Mouse (Mus musculus): ENCODE data around the gene Tmem211. TPM values are rescaled to one million over a fixed set of nuclear protein-coding genes. Genes with fewer than 3 reads are reported as not detected.

Tmem211 gene
- total and polyA plus RNA-seq, 3 experiments: not detected

GRCm38 (mm10) chr5:113286048-113286447, 59.3 kb downstream of the Tmem211 start:
- H3K36me3 ChIP-seq (ENCODE audit: control insufficient read depth in 1 of 2, insufficient read depth in 2 of 2, low read length in 2 of 2): no peaks in the 10 kb centered on the region
- H3K4me1 ChIP-seq (ENCODE audit: control insufficient read depth in 1 of 2, insufficient read depth in 2 of 2, low read length in 2 of 2): no peaks in the 10 kb centered on the region
- no peak overlapping the region for H3K9ac ChIP-seq (ENCODE audit: control insufficient read depth, low read depth, low read length, poor library complexity, severe bottlenecking)
- no peak for TF ChIP-seq GABPA (IDR thresholded peaks at IDR 0.05; ENCODE audit: low read depth, low read length)
- TF ChIP-seq ZKSCAN1 (IDR thresholded peaks at IDR 0.05; ENCODE audit: low read depth, low read length): no peak
- no peak for TF ChIP-seq CHD1 (IDR thresholded peaks at IDR 0.05; ENCODE audit: low read depth, low read length)
- no peak for TF ChIP-seq HCFC1 (IDR thresholded peaks at IDR 0.05; ENCODE audit: low read depth, low read length)
- TF ChIP-seq UBTF (IDR thresholded peaks at IDR 0.05; ENCODE audit: borderline replicate concordance, insufficient read depth, low read depth, low read length): no peak
- TF ChIP-seq SIN3A (IDR thresholded peaks at IDR 0.05; ENCODE audit: low read length): no peak
- DNase-seq (ENCODE audit: low read depth, low spot score): no peak
- no peak overlapping the region for H3K27ac ChIP-seq (ENCODE audit: control insufficient read depth, low read depth, low read length)
- H3K79me2 ChIP-seq (ENCODE audit: control insufficient read depth, insufficient read depth, low read length, poor library complexity): no peaks in the 10 kb centered on the region
- H3K4me3 ChIP-seq (ENCODE audit: control insufficient read depth in 1 of 2, insufficient read depth in 1 of 2, low read depth in 2 of 2, low read length in 2 of 2): no peak overlapping the region
- no peaks in the 10 kb centered on the region for H3K9me3 ChIP-seq (replicated peaks; ENCODE audit: insufficient read depth, low read length)
- H3K27me3 ChIP-seq (ENCODE audit: control insufficient read depth in 1 of 2, insufficient read depth in 2 of 2, low read length in 2 of 2): no peaks in the 10 kb centered on the region

GRCm38 (mm10) chr5:113286591-113287520, 60.1 kb downstream of the Tmem211 start:
- H3K27me3 ChIP-seq (ENCODE audit: control insufficient read depth in 1 of 2, insufficient read depth in 2 of 2, low read length in 2 of 2): no peaks in the 10 kb centered on the region
- no peak overlapping the region for H3K27ac ChIP-seq (ENCODE audit: control insufficient read depth, low read depth, low read length)
- H3K9me3 ChIP-seq (replicated peaks; ENCODE audit: insufficient read depth, low read length): no peaks in the 10 kb centered on the region
- H3K4me3 ChIP-seq (ENCODE audit: control insufficient read depth in 1 of 2, insufficient read depth in 1 of 2, low read depth in 2 of 2, low read length in 2 of 2): no peak overlapping the region
- no peaks in the 10 kb centered on the region for H3K79me2 ChIP-seq (ENCODE audit: control insufficient read depth, insufficient read depth, low read length, poor library complexity)
- TF ChIP-seq CTCF (IDR thresholded peaks at IDR 0.05 in 2 of 3, conservative IDR thresholded peaks at IDR 0.05 in 1 of 3; ENCODE audit: control insufficient read depth in 1 of 3, insufficient read depth in 1 of 3, low read depth in 2 of 3, low read length in 3 of 3, poor library complexity in 1 of 3, severe bottlenecking in 1 of 3): peak in 2 of 3 experiments; percentile 12 to 63; a peak in 4 of 6 replicates
- no peak for TF ChIP-seq BHLHE40 (IDR thresholded peaks at IDR 0.05; ENCODE audit: borderline replicate concordance, low read depth, low read length)
- TF ChIP-seq MYB (IDR thresholded peaks at IDR 0.05; ENCODE audit: low read depth, low read length): no peak
- TF ChIP-seq TBP (IDR thresholded peaks at IDR 0.05; ENCODE audit: low read depth, low read length): no peak
- no peak for TF ChIP-seq EP300 (IDR thresholded peaks at IDR 0.05; ENCODE audit: low read depth in 1 of 2, low read length in 2 of 2)
- TF ChIP-seq USF1 (IDR thresholded peaks at IDR 0.05; ENCODE audit: low read depth, low read length): no peak
- TF ChIP-seq E2F4 (IDR thresholded peaks at IDR 0.05; ENCODE audit: borderline replicate concordance, low read depth, low read length): no peak
- no peak for TF ChIP-seq CHD1 (IDR thresholded peaks at IDR 0.05; ENCODE audit: low read depth, low read length)
- no peaks in the 10 kb centered on the region for H3K4me1 ChIP-seq (ENCODE audit: control insufficient read depth in 1 of 2, insufficient read depth in 2 of 2, low read length in 2 of 2)
- H3K9ac ChIP-seq (ENCODE audit: control insufficient read depth, low read depth, low read length, poor library complexity, severe bottlenecking): no peak overlapping the region
- H3K36me3 ChIP-seq (ENCODE audit: control insufficient read depth in 1 of 2, insufficient read depth in 2 of 2, low read length in 2 of 2): no peaks in the 10 kb centered on the region
- DNase-seq (ENCODE audit: low read depth, low spot score): no peak

All from MEL (cell line).